Mouse (Mus musculus): ENCODE results near the gene Ppp1r12a. TPM values are rescaled to one million over a fixed set of nuclear protein-coding genes. Genes with fewer than 3 reads are reported as not detected.
"Not testable (repeated sequence)": the region's sequence is repeated elsewhere in the genome, so short reads cannot be mapped to it uniquely, and the experiment has no call there.

Ppp1r12a gene
- total RNA-seq, 4 experiments from 2014 or later: 98.3 to 130 (median 112) TPM

DNA sequence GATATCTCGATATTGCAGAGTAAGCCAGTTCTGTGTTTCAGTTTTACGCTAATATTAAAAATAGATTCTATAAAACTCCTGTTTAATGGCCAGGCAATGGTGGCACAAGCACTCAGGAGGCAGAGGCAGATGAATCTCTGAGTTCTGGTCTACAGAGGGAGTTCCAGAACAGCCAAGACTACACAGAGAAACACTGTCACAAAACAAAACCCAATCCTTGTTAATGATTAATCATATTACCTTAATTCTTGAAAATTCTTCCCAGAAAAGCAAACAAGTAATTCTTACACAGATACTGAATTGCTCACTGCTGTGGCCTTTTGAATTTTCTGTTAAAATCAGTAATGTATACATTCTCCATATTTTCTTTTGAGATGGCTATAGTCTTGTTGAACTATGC, 37.0 kb downstream of the Ppp1r12a start:
- DNase-seq: no peak

DNA sequence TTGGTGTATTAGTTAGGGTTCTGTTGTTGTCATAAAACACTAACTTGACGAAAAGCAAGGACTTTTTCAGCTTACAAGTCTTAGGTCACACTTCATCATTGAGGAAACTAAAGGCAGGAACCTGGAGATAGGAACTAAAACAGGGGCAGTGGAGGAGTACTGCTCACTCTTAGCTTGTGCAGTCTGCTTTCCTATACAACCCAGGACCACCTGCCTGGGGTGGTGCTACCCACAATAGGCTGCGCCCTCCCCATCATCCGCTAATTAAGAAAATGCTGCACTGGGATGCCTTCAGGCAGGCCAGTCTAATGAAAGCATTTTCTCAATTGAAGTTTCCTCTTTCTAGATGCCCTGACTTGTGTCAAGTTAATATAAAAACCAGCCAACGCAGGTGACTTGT, 40.1 kb downstream of the Ppp1r12a start:
- DNase-seq: no peak

DNA sequence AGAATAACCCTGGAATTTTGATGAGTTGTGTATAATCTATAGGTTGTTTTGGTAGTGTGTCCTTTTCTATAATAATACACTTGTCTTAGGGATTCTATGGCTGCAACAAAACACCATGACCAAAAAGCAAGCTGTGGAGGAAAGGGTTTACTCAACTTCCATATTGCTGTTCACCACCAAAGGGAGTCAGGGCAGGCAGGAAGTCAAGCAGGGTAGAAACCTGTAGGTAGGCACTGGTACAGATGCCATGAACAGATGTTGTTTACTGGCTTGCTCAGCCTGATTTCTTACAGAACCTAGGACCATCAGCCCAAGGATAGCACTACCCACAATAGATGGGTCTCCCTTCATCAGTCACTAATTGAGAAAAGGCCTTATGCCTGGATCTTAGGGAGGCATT, 41.4 kb downstream of the Ppp1r12a start:
- DNase-seq: no peak

DNA sequence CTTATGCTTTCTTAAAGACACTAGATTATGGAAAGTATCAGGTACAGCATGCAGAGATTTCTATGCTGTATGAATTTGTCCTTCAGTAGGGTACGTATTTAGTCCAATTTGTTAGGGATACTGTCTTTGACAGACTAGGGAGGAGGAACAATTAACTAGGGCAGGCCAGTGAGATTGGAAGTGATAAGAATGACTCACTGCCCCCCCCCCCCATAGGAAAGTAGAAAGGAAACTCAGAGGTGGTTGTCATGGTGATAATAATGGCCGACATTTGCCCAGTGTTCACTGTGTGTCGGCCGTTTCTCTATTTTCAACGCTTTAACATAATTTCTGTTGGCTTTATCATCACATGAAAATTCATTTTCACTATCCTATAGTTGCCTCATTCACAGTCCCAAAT, 47.4 kb downstream of the Ppp1r12a start:
- no peak for DNase-seq

DNA sequence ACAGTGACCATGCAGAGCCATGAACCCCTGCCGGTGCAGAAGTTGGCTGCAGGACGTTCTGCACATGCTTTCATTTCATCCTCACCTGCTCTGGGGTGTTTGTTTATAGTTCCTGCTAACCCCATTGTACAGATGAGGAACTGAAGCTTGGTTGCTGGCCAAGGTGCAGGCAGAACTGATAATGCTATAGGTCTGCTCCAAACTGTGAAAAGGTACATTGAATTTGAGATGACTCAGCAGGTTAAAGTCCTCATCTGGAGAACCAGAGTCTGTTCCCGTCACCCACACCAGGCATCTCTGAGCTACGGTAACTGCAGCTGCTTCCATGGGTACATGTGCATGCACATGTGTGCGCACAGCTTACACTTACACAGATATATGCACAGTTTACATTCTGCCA, 62.4 kb downstream of the Ppp1r12a start:
- no peak for DNase-seq

DNA sequence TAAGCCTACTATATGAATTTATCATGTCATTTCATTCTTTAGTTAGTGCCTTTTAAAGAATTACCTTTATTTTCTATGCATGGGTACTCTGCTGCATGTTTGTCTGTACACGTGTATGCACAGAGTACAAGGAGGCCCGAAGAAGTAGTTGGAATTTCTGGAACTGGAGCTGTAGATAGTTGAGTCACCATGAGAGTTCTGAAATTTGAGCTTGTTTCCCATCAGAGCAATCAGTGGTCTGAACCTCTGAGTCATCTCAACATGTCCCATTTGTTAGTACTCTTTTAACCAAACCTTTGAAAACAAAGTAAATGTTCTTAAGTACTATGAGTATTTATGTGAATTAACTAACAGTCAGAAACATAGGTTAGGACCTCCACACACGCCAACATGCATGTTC, 75.1 kb downstream of the Ppp1r12a start:
- no peak for DNase-seq

DNA sequence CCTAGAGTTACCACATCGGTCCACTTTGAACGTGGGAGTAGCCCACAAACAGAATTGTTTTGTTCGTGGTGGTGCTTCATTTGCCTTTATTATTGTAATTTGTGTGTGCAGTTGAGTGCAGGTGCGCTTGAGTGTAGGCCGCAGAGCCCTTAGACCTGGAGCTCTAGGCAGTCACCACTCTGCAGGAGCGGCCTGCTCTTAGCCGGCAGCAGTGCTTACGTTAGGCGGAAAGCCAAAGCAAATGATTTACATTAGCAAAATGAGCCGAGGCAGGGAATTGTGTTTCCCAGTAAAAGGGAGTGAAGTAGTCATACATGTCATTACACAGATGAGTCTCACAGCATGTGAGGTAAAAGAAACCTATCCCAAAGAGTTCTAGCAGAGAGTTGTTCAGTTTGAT, 77.1 kb downstream of the Ppp1r12a start:
- no peak for DNase-seq

DNA sequence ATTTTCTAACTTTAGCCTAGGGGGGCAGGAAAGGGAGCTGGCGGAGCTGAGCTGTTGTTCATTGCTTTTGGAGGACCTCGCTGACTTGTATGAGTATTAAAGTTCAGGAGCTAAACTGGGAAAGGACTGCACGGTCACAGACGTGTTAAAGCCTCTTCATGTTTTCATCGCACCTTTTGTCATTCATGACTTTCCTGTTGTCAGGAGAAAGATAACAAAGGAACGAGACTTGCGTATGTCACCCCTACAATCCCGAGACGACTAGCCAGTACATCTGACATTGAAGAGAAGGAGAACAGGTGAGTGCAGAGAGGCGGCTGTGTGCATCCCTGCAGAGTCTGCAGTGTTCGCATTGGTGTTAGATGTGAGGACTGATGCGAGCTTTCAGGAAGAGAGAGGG, 88.7 kb downstream of the Ppp1r12a start:
- no peak for DNase-seq

DNA sequence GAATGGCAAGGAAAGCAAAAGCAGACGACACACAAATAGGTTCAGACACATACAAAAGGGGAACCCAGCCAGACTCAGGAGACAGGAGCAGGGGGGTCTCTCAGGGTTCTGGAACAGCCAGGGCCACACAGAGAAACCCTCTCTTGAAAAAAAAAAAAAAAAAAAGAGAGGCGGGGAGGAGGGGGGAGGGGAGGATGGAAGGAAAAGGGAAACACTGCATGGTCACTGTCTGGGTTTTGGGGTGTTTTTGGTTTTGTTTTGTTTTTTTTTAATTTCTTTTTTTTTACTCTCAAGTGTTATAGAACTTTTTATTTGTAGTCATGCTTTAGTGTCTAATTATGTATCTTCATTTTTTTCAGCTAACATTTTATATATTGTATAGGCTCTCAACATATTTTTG, 89.2 kb downstream of the Ppp1r12a start:
- DNase-seq: no peak

DNA sequence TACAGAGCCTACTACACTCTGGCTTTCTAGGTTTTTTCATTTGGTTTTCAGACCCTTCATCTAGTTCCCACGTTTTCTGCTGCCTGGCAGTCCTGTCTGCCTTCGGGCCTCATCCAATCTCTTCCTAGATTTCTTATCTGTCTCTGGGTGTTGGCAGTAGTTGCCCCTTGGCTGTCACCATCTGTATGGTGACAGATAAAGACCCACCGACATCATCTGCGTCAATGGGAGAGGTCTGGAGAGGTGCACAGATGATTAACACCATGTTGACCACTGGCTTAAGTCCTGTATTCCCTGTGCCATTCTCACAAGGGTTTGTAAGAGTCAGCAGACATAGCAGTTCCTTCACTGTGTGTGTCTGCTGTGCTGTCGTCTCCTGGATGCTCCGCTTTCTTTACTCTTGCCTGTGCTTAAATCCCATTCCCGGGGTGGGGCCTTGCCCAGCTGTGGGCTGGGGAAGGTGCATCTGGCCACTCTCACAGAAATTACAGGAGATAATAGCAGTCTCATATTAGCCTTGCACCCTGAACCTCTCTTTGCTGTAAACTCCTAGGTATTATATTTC, 93.9 kb downstream of the Ppp1r12a start:
- no peak for DNase-seq

DNA sequence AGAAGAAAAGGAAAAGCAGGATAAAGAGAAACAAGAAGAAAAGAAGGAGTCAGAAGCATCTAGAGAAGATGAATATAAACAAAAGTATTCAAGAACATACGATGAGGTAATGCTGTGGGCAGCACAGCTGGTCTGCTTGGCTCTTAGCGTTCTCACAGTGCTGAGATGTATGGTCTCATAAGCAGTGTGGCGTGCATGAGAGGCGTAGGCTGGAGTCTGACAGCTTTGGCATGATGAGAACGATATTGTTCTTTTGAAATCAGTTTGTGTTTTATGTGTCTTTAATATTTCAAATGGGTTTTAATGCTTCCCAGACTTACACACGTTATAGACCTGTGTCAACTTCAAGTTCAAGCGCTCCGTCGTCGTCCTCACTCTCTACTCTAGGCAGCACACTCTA, 98.9 kb downstream of the Ppp1r12a start:
- no peak for DNase-seq

DNA sequence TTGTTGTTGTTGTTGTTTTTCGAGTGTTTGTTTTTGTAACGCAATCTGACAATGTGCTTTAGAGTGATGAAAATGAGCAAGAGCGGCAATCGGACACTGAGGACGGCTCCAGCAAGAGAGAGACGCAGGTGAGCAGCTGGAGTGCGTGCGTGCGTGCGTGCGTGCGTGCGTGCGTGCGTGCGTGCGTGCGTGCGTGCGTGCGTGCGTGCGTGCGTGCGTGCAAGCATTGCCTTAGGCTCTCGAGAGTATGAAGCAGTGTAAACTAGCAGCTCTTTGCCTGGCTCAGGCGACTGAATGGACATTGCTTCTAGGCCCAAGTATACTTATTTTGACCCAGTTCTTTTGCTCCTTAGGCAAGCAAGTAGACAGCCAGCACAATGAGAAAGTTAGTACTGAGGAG, 102.6 kb downstream of the Ppp1r12a start:
- no peak for DNase-seq

DNA sequence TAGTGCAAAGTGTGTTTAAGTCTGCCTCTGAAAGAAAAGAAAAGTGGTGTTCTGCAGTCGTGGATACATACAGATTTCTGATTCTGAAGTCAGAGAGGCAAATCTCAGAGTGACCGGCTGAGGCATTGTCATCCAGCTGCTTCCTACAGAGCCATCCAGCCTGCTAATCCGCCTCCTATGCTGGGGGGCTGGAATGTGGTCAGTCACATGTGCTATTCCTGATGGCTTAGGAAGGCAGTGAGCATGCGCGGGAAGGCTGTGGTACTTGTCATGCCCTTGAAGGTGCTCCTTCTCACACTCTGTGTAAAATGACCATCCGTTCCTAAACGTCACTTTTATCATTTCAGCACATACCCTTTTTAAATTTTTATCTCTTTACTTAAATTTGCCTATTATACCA, 109.2 kb downstream of the Ppp1r12a start:
- DNase-seq: no peak

DNA sequence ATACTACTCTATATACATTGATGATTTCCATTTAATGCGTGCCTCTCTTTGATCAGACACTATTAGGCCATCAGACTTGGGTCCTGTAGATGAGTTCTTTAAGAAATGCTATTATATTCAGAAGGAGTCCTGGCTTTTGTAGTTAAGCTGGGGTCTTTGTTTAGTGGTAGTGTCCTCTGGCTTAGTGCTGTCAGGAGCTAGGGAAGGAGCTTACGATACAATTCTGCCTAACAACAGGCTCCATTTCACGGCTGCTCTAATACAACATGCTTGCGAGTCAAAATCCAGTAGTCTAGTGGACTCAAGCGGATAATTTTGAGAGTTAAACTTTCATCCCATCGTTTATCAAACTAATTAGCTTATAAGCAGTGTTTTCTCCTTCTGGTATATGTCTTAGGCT, 114.7 kb downstream of the Ppp1r12a start:
- DNase-seq: no peak

DNA sequence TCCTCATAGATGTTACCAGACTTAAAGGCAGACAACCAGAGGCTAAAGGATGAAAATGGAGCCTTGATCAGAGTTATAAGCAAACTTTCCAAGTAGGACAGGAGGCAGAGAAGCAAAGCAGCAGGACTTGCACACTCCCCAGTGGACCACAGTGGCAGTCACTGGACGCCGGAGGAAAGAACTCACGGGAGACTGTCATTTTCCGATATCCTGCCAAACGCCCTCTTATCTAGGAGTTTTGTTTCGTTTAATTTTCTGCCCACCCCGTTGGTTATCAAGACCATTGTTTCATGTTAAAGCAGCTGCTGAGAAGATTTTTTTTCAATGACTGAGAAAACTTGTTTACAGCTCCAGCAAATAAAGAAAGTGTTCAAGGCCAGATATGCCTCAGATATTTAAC, 115.2 kb downstream of the Ppp1r12a start:
- no peak for DNase-seq

DNA sequence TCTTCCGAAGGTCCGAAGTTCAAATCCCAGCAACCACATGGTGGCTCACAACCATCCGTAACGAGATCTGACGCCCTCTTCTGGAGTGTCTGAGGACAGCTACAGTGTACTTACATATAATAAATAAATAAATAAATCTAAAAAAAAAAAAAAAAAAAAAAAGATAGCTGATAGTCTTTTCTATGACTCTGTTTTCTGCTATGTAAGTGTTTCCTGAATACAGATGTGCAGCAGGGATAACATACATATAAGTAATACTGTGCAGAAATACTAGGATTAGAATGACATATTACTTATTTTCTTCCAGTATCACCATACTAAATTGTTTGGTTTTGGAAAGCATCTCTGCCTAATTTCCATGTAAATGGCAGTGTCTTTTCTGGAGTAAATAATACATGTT, 119.1 kb downstream of the Ppp1r12a start:
- DNase-seq: not testable (repeated sequence)

DNA sequence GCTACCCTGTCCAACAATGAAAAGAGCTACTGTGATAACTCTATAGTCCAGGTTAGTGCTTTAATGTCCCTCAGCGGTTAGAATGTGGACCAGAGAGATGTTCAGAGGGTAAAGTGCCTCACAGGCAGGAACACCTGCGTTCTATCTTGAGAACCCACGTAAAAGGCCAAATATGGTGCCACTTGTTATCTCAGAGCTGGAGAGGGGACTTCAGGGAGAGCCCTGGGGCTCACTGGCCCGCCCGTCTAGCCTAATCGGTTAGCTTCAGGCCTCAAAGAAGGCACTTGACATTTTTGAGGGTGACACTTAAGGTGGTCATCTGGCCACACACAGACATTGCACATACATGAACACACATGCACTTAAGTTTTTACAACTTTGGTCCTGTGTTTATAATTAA, 120.4 kb downstream of the Ppp1r12a start:
- no peak for DNase-seq

DNA sequence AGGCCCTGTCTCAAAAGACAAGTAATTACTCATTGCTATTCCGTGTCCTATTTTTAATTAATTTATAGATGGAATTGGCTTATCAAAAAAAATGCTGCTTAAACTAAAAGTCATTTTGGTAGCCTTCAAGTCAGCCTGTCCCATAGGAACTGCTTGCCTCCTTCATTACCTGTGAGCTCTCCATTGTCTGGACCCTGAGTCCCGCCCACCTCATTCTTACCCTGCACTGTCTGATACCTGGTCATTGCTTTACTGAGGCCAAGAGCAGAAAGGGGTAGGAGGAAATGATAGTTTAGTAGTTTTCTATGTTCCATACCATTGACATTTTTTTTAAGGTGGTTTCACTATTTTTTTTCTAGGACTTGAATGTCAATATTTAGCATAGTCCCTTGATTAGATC, 121.4 kb downstream of the Ppp1r12a start:
- DNase-seq: no peak

DNA sequence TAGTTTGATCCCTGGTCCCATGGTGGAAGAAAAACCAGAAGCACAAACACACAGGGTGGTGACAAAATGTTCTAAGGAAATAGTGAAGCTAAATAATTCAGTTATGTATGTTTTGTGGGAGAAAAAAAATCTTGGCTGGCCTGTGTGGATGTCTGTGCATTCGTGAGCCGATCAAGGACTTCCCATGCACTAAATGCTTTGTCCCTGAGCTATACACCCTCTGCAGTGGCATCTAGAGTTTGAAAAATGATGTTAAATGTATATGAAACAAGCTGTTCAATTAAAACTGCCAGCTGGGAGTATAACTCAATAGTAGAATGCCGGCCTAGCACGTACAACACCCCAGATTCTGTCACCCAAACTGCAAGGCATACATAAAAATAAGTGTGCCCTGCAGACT, 121.8 kb downstream of the Ppp1r12a start:
- DNase-seq: no peak

DNA sequence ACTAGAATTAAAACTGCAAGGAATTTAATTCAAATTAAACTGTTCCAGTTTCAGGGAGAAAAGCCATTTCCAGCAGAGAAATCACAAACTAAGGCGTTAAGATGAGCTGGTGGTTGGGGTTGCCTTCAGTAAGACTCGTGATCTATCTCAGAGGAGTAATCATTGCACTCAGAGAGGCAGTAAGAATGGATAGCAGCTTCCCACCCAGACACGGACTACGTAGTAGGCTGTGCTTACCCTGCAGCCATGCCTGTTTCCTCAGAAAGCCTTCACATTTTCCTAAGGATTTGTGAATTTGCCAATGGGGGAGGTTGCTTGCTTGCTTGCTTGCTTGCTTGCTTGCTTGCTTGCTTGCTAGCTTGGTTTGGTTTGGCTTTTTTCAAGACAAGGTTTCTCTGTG, 122.5 kb downstream of the Ppp1r12a start:
- DNase-seq: no peak

DNA sequence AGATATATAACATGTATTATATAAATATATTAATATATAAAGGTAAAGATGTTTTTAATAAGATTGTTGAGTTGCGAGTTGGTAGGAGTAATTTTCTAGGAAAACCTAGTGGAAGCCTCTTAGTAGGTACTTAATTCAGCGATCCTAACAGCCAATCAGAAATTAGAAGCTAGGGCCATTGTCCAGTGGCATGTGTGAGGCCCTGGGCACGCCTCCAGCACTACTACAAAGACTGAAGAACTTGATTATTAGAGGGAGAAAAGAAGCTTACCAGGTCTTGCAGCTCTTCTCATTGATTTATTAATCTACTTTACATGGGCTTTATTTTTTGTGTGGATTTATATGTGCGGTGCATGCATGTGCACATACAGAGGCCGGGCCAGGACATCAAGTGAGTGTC, 123.0 kb downstream of the Ppp1r12a start:
- no peak for DNase-seq

DNA sequence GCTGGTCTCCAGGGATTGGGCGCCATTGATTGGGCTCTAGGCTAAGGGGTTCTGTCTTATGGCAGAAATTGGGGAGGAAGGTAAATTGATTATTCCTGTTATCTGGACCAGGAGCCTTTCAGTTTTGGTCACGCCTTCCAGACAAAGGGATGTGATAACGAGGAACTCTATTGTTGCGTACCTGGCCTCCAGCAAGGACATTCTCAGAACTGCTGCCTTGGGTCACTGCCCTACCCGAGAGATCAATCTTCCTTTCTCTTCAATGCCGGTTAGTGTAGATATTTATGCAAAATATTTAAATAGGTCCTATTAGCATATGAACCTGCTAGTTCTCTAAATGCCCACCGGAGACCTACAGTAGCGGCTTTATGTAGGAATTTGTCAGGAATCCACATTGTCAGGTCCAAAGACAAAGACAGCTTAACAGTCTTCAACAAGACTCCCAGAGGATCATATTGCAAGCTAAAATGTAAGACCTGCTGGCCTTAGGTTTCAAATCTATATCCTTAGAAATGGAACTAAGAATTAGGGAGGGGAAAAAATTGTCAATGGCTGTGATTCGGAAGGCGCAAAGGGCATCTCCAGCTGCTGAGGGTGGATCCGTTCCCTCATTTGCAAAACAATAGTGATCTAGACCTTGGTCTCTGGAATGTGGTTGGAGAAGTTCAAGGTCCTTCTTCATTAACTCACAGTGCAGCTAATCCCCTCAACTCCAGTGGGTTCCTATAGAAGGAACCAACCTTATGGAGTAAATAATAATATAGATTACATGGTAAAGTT, 124.9 kb downstream of the Ppp1r12a start:
- DNase-seq: no peak

DNA sequence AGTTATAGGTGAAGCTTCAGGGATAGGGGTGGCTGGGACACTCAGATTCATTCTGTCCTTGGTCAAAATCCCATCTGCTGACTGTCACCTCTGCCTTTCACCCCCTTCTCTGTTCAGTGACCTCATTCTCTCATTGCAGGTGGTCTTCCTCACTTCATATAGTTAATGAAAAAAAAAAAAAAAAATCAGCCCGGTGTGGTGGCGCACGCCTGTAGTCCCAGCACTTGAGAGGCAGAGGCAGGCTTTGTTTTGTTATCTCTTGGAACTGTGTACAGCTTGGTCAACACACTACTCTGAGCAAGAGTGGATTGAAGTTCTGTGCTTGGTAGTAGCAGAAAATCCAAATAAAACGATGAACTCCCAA, 125.4 kb downstream of the Ppp1r12a start:
- no peak for DNase-seq

DNA sequence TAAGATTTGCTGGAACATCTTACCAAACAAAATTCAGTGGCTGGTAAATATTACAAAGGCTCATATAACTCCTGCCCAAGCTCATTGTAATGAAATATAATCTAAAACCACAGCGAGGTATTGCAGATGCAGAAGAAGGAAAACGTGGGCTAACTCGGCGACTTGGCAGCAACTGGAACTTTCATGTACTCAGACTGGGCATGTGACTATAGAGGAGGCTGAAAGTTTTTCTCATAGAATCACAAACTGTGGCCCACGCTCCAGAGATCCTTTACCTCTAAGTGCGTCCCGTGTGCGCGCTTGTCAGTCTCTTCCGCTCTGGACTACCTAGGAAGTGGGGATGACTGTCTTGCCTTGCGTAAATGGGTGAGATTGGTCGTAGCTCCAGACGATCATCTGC, 128.1 kb downstream of the Ppp1r12a start:
- DNase-seq: no peak
